Mouse (Mus musculus) MEL (cell line): ENCODE data around the gene Eif4a2.

ENCODE experiments used
- CTCF ChIP-seq, 3 experiments: IDR thresholded peaks in 2 of 3; conservative IDR thresholded peaks in 1 of 3; 2 replicates each; pipeline ENCODE4 v1.5.1; 2011 to 2012; ENCODE audit warnings: low read length in 3 of 3, low read depth in 2 of 3, mild to moderate bottlenecking in 2 of 3, improper control_type of control experiment in 1 of 3, inconsistent platforms in 1 of 3, mixed read lengths in 1 of 3, moderate library complexity in 1 of 3; ENCODE audit not compliant: control insufficient read depth in 1 of 3, insufficient read depth in 1 of 3, poor library complexity in 1 of 3, severe bottlenecking in 1 of 3
- ELF1 ChIP-seq: IDR thresholded peaks from 2 replicates; pipeline ENCODE4 v1.6.1; 2014; ENCODE audit warnings: low read depth, mild to moderate bottlenecking, inconsistent platforms, low read length, improper control_type of control experiment, moderate library complexity
- MYC ChIP-seq: IDR thresholded peaks from 2 replicates; pipeline ENCODE4 v1.6.1; 2011; ENCODE audit warnings: low read depth, mild to moderate bottlenecking, low read length, improper control_type of control experiment, moderate library complexity
- POLR2A ChIP-seq, 2 experiments: IDR thresholded peaks; 2 replicates each; pipeline ENCODE4 v1.6.1; 2011 to 2012; ENCODE audit warnings: low read length in 2 of 2, mild to moderate bottlenecking in 2 of 2, control low read depth in 1 of 2, improper control_type of control experiment in 1 of 2, low read depth in 1 of 2, moderate library complexity in 1 of 2; ENCODE audit not compliant: control insufficient read depth in 1 of 2, insufficient read depth in 1 of 2, poor library complexity in 1 of 2
- POLR2AphosphoS5 ChIP-seq: IDR thresholded peaks from 2 replicates; pipeline ENCODE4 v1.6.1; 2012; ENCODE audit warnings: low read depth, borderline replicate concordance, mild to moderate bottlenecking, inconsistent platforms, low read length, moderate library complexity, mixed read lengths
- SIN3A ChIP-seq: IDR thresholded peaks from 2 replicates; pipeline ENCODE4 v1.6.1; 2012; ENCODE audit warnings: low read length, improper control_type of control experiment, inconsistent platforms
- TBP ChIP-seq: IDR thresholded peaks from 2 replicates; pipeline ENCODE4 v1.8.0; 2011; ENCODE audit warnings: low read depth, low read length, improper control_type of control experiment
- USF1 ChIP-seq: IDR thresholded peaks from 2 replicates; pipeline ENCODE4 v1.6.1; 2014; ENCODE audit warnings: low read depth, mild to moderate bottlenecking, inconsistent platforms, low read length, improper control_type of control experiment, moderate library complexity
- ZC3H11A ChIP-seq: IDR thresholded peaks from 2 replicates; pipeline ENCODE4 v1.6.1; 2012; ENCODE audit warnings: low read depth, mild to moderate bottlenecking, inconsistent platforms, low read length, improper control_type of control experiment
- ZKSCAN1 ChIP-seq: IDR thresholded peaks from 2 replicates; pipeline ENCODE4 v1.6.1; 2012; ENCODE audit warnings: low read depth, mild to moderate bottlenecking, inconsistent platforms, low read length, improper control_type of control experiment, moderate library complexity
- ZMIZ1 ChIP-seq: IDR thresholded peaks from 2 replicates; pipeline ENCODE4 v1.6.1; 2012; ENCODE audit warnings: low read depth, mild to moderate bottlenecking, inconsistent platforms, low read length, improper control_type of control experiment, moderate library complexity

DNA sequence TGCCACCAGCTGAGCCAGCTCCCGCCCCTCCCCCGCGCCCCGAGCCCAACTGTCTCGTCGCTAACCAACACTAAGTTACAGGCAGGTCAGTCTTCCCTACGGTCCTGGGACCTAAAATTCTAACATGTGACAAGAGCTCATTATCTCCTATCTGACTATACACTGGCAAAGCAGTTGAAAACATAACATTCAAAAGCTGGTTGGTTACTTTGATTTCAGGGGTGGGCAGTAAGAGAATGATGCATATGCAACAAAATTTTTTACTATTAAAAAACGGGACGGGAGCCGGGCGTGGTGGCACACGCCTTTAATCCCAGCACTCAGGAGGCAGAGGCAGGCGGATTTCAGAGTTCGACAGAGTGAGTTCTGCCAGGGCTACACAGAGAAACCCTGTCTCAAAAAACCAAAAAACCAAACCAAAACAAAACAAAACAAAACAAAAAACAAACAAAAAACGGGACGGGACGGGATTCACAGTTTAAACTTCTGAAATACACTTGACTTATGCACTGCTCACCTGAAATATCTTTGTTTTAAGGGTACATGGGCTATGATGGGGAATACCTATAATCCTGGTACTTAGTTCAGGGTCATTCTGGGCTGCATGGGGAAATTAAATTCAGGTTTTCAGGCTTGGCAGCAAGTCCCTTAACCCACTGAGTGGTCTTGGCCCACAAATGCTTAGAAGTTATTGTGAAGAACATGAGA, 4.1 kb upstream of the Eif4a2 start:
- TF ChIP-seq POLR2AphosphoS5: no peak
- no peak for TF ChIP-seq CTCF (IDR thresholded peaks at IDR 0.05 in 2 of 3, conservative IDR thresholded peaks at IDR 0.05 in 1 of 3; ENCODE audit: control insufficient read depth in 1 of 3, insufficient read depth in 1 of 3, low read depth in 2 of 3, low read length in 3 of 3, poor library complexity in 1 of 3, severe bottlenecking in 1 of 3)
- TF ChIP-seq ELF1: no peak
- TF ChIP-seq POLR2A (IDR thresholded peaks at IDR 0.05; ENCODE audit: control insufficient read depth in 1 of 2, insufficient read depth in 1 of 2, low read depth in 1 of 2, low read length in 2 of 2, poor library complexity in 1 of 2): no peak
- no peak for TF ChIP-seq ZC3H11A
- no peak; the same call in 1 of the 2 replicates for TF ChIP-seq SIN3A
- TF ChIP-seq TBP: no peak
- TF ChIP-seq MYC: no peak
- TF ChIP-seq ZKSCAN1: no peak
- TF ChIP-seq ZMIZ1: no peak
- TF ChIP-seq USF1: no peak
